Mouse (Mus musculus): ENCODE results near the gene Rtraf.
"Not testable (repeated sequence)": the region's sequence is repeated elsewhere in the genome, so short reads cannot be mapped to it uniquely, and the experiment has no call there.

Rtraf gene

DNA sequence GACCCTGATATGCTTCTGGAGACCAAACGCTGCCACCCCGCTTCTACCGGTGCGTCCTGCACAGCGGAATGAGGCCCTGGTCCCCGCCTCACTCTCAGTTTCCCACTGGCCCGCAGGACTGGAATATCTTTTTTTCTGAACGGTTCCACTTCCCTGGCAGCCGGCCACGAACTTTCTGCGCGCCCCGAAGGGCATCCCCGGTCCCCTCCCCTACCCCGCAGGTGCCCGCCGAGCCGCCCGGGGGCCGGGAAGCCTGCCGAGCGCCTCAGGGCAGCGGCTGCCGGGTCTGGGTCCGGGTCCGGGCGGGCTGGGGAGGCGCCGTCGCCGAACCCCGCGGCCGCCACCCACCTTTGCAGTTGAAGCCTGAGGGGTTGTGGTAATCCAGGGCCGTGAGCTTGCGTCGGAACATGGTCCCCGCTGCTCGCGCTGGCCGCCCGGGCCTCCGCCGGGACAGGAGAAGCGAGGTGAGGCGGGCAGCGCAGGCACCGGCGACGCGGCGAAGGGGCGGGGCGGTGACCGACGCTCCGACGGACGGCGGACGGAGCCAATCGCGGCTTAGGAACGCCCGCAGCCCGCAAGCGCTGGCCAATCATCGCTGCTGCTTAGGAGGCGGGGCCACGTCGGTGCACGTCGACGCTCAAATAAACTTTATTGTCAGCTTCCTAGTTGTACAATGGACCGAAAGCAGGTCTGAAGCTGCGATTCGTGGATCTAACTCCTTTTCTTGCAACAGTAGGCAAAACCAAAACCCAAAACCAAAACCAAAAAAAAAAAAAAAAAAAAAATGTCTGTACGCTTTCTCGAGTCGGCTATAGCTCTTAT, at the start of gene Rtraf:
Gene Rtraf, minus strand, starts transcription at position 504 of the 822 bp plus-strand sequence.
- DNase-seq = peak; percentile 91 to 92

- no peak for DNase-seq
Measured at GRCm38 (mm10) chr14:19867286-19867935, 43.8 kb upstream of the Rtraf start.

DNA sequence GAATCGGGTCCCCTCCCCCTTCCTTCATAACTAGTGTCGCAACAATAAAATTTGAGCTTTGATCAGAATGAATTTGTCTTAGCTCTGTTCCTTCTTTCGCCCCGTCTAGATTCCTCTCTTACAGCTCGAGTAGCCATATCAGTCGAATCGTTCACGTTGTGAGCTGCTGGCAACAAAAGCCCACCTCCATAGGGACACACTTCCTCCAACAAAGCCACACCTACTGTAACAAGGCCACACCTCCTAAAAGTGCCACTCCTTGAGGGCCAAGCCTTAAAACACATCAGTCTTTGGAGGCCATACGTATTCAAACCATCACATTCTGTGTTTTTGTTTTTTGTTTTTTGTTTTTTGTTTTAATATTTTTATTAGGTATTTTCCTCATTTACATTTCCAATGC, 41.5 kb upstream of the Rtraf start:
- not testable (repeated sequence) for DNase-seq

DNA sequence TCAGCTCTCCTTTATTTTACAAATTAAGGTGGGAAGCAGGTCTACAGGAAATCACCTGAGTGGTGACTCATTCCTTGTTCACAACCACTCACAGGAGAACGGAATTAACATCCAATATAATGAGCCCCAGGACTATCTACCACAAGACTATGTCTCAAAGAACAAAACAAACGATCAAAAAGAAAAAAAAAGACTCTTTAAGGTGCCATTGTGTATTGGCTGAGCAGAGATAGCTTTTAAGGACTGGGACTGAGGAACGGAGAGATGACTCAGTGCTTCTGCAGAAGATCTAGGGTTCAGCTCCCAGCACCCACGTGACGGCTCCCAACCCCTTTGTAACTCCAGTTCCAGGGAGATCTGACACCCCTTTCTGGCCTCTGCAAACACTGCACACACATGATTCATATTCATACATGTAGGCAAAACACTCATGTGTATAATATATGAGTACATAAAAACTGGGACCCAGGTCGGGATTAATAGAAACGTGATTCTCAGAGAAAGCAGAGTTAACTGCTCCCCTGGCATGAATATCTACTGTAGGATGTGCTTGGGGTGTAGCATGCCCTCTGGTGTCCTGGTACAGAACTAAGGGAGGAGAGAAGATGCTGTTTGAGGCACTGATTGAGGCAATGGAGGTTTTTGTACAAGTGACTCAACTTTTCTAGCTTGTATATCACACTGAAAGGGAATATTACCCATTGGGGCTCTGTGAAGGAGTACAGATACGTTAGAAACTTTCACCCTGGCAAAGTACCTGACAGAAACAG, 37.9 kb upstream of the Rtraf start:
- no peak for DNase-seq

GRCm38 (mm10) chr14:19860281-19860680, 36.7 kb upstream of the Rtraf start:
- no peak for DNase-seq

GRCm38 (mm10) chr14:19858808-19859776, 35.5 kb upstream of the Rtraf start:
- no peak for DNase-seq

- no peak for DNase-seq
Measured at GRCm38 (mm10) chr14:19858279-19858678, 34.7 kb upstream of the Rtraf start.

- no peak for DNase-seq
Measured at GRCm38 (mm10) chr14:19853471-19853870, 29.8 kb upstream of the Rtraf start.

- DNase-seq = peak; percentile 54 to 71
Measured at GRCm38 (mm10) chr14:19839600-19840332, 16.1 kb upstream of the Rtraf start.

DNA sequence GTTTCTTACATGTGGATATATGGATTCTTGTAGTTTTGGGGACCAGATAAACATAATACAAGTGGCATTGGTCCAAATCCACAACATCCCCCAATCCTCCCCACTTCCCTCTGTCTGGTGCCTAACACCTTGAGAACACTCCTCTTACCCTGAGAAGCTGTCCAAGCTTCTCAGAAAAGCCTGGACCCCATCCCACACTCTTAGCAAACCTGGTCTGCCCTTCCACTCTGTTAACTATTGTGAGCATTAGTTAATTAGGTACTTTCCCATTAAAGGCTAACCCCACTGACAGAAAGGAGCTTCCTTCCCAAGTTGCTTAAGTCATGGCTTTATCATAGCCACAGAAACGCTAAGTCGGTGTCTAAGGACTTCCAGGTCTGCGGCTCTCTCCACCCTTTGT, 12.7 kb upstream of the Rtraf start:
- DNase-seq = no peak

- no peak for DNase-seq
Measured at GRCm38 (mm10) chr14:19825481-19825880, 1.9 kb upstream of the Rtraf start.

DNA sequence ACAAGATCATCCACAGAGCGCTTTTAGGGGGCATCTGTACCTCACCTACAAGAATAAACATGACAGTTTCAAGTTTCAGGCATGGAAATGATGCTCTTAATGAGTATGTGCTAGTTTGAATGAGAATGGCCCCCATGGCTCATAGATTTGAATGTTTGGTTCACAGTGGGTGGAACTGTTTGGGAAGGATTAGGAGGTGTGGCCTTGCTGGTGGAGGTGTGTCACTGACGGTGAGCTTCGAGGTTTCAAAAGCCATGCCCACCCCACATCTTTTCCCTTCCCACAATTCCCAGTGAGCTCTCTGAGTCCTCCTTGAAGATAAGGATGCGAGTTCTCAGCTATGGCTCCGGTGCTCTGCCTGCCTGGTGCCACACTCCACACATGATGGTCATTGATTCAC, 1.9 kb downstream of the Rtraf start:
- DNase-seq = no peak

GRCm38 (mm10) chr14:19817949-19818348, 5.7 kb downstream of the Rtraf start:
- peak; percentile 60 to 67 for DNase-seq

GRCm38 (mm10) chr14:19813061-19813460, 10.6 kb downstream of the Rtraf start:
- no peak for DNase-seq

GRCm38 (mm10) chr14:19809934-19810333, 13.7 kb downstream of the Rtraf start:
- DNase-seq = no peak

DNA sequence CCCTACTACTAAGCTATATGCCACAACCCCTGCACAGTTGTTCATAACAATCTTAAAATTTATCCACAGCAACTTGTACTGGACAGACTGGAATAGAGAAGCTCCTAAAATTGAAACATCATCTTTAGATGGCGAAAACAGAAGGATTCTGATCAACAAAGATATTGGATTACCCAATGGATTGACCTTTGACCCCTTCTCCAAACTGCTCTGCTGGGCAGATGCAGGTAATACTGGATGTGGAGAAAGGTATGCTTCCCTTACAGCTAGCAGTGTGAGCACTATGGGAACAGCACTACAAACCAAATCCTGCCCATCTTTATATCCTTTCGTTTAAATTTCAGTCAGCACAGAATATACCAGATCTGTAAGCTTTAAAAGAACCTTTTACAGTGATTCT, 15.8 kb downstream of the Rtraf start:
- no peak for DNase-seq

- no peak for DNase-seq
Measured at GRCm38 (mm10) chr14:19807339-19807738, 16.3 kb downstream of the Rtraf start.

- no peak for DNase-seq
Measured at GRCm38 (mm10) chr14:19803623-19804022, 20.0 kb downstream of the Rtraf start.

DNA sequence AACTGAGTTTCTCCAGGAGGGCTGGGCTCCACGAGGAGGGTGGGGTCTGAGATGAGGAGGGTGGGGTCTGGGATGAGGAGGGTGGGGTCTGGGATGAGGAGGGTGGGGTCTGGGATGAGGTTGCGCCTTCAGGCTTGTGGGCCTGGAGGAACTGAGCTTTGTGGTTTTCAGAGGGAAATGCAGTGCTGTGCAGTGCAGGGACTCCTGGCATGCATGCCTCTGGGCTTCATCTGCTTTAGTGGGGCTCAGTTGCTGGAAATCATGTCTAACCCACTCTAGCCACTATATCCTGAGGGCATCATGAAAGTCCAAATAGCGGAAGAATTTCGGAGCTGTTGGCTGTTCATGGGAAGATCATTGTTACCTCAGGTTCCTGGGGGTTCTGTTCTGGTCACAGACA, 20.4 kb downstream of the Rtraf start:
- no peak for DNase-seq

GRCm38 (mm10) chr14:19801474-19802215, 22.0 kb downstream of the Rtraf start:
- DNase-seq = no peak

GRCm38 (mm10) chr14:19800485-19800884, 23.1 kb downstream of the Rtraf start:
- DNase-seq = no peak

All from thymus, postnatal 36 days (tissue).